Mouse (Mus musculus) MEL (cell line): ENCODE data around the gene Cd63.

Experiments
- CTCF ChIP-seq, 3 experiments: IDR thresholded peaks in 2 of 3; conservative IDR thresholded peaks in 1 of 3; 2 replicates each; pipeline ENCODE4 v1.5.1; 2011 to 2012; ENCODE audit warnings: low read length in 3 of 3, low read depth in 2 of 3, mild to moderate bottlenecking in 2 of 3, improper control_type of control experiment in 1 of 3, inconsistent platforms in 1 of 3, mixed read lengths in 1 of 3, moderate library complexity in 1 of 3; ENCODE audit not compliant: control insufficient read depth in 1 of 3, insufficient read depth in 1 of 3, poor library complexity in 1 of 3, severe bottlenecking in 1 of 3
- EP300 ChIP-seq, 2 experiments: IDR thresholded peaks; 2 replicates each; pipeline ENCODE4 v1.6.1; 2011; ENCODE audit warnings: improper control_type of control experiment in 2 of 2, low read length in 2 of 2, low read depth in 1 of 2, mild to moderate bottlenecking in 1 of 2
- ETS1 ChIP-seq: IDR thresholded peaks from 2 replicates; pipeline ENCODE4 v1.6.1; 2012; ENCODE audit warnings: low read depth, mild to moderate bottlenecking, inconsistent platforms, low read length, improper control_type of control experiment, moderate library complexity
- GABPA ChIP-seq: IDR thresholded peaks from 2 replicates; pipeline ENCODE4 v1.6.1; 2012; ENCODE audit warnings: low read depth, mild to moderate bottlenecking, inconsistent platforms, low read length, improper control_type of control experiment, moderate library complexity
- GATA1 ChIP-seq: IDR thresholded peaks from 2 replicates; pipeline ENCODE4 v1.6.1; 2011; ENCODE audit warnings: low read depth, low read length, improper control_type of control experiment
- MAFK ChIP-seq: IDR thresholded peaks from 2 replicates; pipeline ENCODE4 v1.6.1; 2011; ENCODE audit warnings: low read depth, mild to moderate bottlenecking, low read length, improper control_type of control experiment, borderline replicate concordance
- MAX ChIP-seq: IDR thresholded peaks from 2 replicates; pipeline ENCODE4 v1.6.1; 2011; ENCODE audit warnings: low read length, improper control_type of control experiment
- NELFE ChIP-seq: IDR thresholded peaks from 2 replicates; pipeline ENCODE4 v1.6.1; 2011; ENCODE audit warnings: low read depth, low read length, improper control_type of control experiment
- POLR2A ChIP-seq, 2 experiments: IDR thresholded peaks; 2 replicates each; pipeline ENCODE4 v1.6.1; 2011 to 2012; ENCODE audit warnings: low read length in 2 of 2, mild to moderate bottlenecking in 2 of 2, control low read depth in 1 of 2, improper control_type of control experiment in 1 of 2, low read depth in 1 of 2, moderate library complexity in 1 of 2; ENCODE audit not compliant: control insufficient read depth in 1 of 2, insufficient read depth in 1 of 2, poor library complexity in 1 of 2
- RAD21 ChIP-seq: IDR thresholded peaks from 2 replicates; pipeline ENCODE4 v1.6.1; 2011; ENCODE audit warnings: mild to moderate bottlenecking, low read depth, low read length, improper control_type of control experiment
- RCOR1 ChIP-seq: IDR thresholded peaks from 2 replicates; pipeline ENCODE4 v1.6.1; 2012; ENCODE audit warnings: low read depth, mild to moderate bottlenecking, inconsistent platforms, low read length, improper control_type of control experiment
- TAL1 ChIP-seq: IDR thresholded peaks from 2 replicates; pipeline ENCODE4 v1.6.1; 2012; ENCODE audit warnings: mild to moderate bottlenecking, inconsistent platforms, low read length, moderate library complexity, mixed read lengths
- TCF12 ChIP-seq: IDR thresholded peaks from 2 replicates; pipeline ENCODE4 v1.6.1; 2014; ENCODE audit warnings: low read depth, mild to moderate bottlenecking, inconsistent platforms, low read length, improper control_type of control experiment, moderate library complexity
- ZMIZ1 ChIP-seq: IDR thresholded peaks from 2 replicates; pipeline ENCODE4 v1.6.1; 2012; ENCODE audit warnings: low read depth, mild to moderate bottlenecking, inconsistent platforms, low read length, improper control_type of control experiment, moderate library complexity

DNA sequence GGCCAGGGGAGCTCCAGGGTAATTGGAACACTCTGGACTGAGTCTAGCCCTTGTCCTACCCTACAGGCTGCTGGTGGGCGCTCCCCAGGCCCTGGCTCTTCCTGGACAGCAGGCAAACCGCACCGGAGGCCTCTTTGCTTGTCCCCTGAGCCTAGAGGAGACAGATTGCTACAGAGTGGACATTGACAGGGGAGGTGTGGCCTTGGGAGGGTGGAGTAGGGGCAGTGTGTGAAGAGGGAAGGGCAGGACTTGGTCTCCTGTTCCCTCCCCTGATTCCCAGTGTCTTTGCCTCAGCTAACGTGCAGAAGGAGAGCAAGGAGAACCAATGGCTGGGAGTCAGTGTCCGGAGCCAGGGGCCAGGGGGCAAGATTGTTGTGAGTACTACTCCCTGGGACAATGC lies 38.2 kb downstream of the Cd63 start:
- TF ChIP-seq CTCF (IDR thresholded peaks at IDR 0.05 in 2 of 3, conservative IDR thresholded peaks at IDR 0.05 in 1 of 3; ENCODE audit: control insufficient read depth in 1 of 3, insufficient read depth in 1 of 3, low read depth in 2 of 3, low read length in 3 of 3, poor library complexity in 1 of 3, severe bottlenecking in 1 of 3): no peak
- TF ChIP-seq POLR2A (IDR thresholded peaks at IDR 0.05; ENCODE audit: control insufficient read depth in 1 of 2, insufficient read depth in 1 of 2, low read depth in 1 of 2, low read length in 2 of 2, poor library complexity in 1 of 2): no peak
- TF ChIP-seq GATA1: no peak
- TF ChIP-seq TAL1: no peak
- TF ChIP-seq ZMIZ1: no peak
- no peak for TF ChIP-seq EP300 (IDR thresholded peaks at IDR 0.05; ENCODE audit: low read depth in 1 of 2, low read length in 2 of 2)
- TF ChIP-seq RAD21: no peak
- TF ChIP-seq MAFK: no peak
- no peak for TF ChIP-seq NELFE
- no peak for TF ChIP-seq GABPA
- no peak for TF ChIP-seq TCF12
- no peak for TF ChIP-seq RCOR1
- TF ChIP-seq ETS1: no peak
- TF ChIP-seq MAX: no peak
